Mouse (Mus musculus): ENCODE measurements around the gene Caskin2.
"Not testable (repeated sequence)": the region's sequence is repeated elsewhere in the genome, so short reads cannot be mapped to it uniquely, and the experiment has no call there.

The Caskin2 gene

DNA sequence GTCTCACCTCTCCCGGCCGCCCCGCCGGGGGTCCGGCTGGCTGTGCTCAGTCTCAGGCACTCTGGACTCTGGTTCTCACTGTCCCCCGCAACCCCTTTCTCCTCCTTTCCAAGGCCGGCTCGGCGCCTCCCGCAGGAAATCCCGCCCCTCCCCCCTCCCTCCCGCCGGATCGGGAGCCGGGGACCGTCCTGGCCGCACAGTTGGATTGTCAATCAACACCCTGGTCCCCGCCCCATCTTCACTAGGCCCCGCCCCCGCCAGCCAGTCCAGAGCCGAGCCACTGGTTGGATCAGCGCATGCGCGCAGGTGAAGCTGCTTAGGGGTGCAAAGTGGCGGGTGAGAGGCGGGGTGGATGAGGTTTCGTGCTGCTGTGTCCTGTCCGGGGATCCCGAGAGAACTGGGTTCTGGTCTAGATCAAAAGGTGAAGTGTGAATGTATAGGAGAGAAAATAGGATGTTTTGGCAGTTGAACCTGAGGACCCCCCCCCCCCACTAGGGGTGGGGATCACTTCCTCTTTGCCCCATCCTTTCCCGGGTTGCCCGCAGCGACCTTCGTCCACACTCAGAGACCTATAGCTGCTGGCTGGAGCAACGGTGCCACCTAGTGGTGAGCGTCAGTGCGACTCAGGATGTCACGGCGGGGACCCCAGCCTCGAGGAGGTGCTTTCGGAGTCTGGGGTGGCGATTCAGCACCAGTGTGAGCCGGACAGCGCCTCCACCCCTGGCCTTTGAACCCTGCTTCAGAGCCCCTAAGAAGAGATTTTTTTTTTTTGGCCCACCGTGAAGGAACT, at the start of gene Caskin2:
Gene Caskin2, minus strand, starts transcription at position 133 of the 790 bp plus-strand sequence.
- DNase-seq (ENCODE audit: low spot score), result peak; percentile 98

DNA sequence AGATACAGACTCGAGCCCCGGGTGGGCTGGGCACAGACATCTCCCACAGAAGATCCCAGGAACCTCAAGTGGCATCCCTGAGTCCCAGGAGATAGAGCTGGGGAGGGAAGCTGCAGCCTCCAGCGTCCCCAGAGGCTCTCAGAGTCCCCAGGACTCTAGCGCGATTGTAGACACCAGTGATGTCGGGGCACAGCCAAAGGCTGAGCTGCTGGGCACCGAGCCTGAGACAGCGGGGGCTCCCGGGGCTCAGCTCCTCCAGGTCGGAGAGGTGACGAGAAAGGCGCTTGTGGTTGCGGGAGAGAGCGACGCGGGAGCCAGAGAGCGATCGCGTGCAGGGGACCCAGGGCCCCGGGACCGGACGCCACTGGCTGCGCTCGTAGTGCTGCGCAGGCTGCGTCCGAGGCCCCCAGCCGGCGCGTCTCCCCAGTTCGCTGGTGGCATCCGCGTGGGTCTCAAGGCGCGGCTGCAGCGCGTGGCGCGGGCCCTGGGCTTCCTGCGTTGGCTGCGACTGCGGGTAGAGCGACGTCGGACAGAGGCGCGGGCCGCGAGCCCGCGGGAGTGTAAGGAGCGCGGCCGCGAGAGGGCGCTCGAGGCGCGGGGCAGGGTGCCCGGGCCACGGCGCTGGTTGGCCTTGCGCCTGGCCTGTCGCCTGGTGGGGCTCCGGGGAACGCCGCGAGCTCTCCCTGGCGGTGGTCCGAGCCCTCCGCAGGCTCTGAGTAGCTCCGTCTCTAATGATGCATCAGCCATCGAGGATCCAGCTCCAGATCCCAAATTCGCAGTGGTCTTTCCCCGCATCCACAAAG, 45.9 kb upstream of the Caskin2 start:
- peak; percentile 88 for DNase-seq (ENCODE audit: low spot score)

DNA sequence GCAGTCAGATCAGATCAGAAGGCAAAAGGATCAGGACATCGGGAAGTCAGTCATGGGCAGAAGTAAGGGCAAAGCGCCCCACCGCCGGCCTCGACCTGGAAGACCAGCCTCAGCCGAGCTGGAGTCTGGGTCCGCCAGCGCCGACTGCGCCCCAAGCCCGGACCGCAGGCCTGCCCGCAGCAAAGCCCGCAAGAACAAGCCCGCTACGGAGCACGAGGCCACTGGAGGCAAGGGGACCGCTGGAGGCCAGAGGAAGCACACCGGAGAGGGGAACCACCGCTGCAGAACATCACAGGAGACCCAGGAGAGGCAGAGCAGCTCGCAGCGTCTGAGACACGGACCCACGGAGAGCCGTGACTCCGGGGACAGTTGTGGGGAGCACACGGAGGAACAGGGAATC, 44.9 kb upstream of the Caskin2 start, which contains the start of gene Myo15b:
Gene Myo15b, plus strand, starts transcription at position 53 of the 400 bp plus-strand sequence.
- no peak for DNase-seq (ENCODE audit: low spot score)

DNA sequence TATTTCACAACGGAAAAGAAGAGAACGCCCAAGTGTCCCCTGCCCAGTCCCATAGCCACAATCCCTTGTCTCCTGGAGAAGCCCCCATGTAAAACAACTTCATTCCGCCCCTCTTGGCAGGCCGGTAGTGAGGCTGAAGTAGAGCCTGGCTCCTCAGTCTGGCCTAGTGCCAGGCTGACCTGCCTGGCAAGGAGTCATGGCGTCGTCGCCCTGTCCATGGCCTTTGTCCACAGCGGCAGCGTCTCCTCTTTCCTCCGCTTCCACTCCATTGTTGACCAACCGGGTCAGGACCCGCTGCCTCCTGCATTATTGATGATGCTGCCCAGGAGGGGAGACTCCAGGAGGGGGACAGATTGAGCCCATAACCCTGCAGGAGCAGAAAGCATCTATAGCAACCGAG, 44.5 kb upstream of the Caskin2 start:
- DNase-seq (ENCODE audit: low spot score), result no peak

DNA sequence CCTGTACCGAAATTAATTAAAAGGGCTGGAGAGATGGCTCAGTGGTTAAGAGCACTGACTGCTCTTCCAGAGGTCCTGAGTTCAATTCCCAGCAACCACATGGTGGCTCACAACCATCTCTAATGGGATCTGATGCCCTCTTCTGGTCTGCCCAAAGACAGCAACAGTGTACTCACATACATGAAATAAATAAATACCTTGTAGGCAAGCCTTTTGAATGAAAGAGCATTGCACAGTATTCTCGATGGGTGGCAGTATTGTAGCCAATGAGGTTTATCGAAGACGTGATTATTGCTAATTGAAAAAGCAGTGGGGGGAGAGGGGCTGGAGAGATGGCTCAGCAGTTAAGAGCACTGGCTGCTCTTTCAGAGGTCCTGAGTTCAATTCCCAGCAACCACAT, 43.7 kb upstream of the Caskin2 start:
- not testable (repeated sequence) for DNase-seq (ENCODE audit: low spot score)

DNA sequence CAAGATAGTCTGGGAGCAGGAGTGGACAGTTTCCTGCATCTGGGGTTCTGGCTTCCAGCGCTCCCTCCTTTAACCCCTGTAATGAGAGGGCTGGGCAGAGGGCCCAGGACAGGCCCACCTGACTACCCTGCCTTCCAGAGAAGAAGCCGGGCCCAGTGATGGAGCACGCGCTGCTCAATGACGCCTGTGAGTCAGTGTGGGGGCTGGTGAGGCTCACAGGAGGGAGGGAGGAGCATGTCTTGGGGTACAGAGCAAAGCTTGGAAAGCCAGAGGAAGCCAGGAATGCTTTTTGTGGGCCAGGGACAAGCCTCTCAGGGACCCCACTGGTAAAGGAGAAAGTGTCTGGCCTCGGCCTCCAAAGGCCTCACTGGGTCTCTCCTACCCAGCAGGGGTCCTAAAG, 41.2 kb upstream of the Caskin2 start:
- DNase-seq (ENCODE audit: low spot score), result no peak

DNA sequence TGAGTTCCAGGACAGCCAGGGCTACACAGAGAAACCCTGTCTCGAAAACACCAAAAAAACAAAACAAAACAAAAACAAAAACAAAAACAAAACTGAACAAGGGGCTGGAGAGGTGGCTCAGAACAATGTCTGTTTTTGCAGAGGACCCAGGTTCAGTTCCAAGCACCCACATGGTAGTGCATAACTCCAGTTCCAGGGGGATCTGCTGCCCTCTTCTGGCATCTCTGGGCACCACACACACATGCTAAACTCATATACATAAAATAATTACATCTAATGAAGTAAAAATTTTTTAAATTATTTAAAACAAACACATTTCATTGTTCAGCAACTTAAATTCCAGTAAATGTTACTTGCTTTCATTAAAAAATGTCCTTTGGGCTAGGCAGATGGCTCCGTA, 32.4 kb upstream of the Caskin2 start:
- no peak for DNase-seq (ENCODE audit: low spot score)

DNA sequence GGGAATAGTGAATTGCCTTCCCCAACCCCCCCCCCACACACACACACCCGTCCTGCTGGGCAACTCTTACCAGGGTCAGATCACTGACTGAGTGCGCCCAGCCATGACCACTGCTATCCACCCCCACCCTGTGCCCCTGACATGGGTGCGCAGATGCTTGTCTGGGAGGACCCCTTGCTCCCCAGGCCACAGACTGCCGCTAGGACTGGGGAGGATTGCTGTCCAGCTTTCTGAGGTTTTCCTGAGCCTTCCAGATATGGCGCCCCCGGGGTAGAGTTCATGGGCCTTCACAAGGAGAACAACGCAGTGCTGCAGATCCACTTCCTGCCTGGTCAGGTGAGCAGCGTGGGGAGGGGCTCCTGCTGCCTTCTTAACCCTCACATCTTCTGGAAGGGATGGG, 30.8 kb upstream of the Caskin2 start:
- no peak for DNase-seq (ENCODE audit: low spot score)

DNA sequence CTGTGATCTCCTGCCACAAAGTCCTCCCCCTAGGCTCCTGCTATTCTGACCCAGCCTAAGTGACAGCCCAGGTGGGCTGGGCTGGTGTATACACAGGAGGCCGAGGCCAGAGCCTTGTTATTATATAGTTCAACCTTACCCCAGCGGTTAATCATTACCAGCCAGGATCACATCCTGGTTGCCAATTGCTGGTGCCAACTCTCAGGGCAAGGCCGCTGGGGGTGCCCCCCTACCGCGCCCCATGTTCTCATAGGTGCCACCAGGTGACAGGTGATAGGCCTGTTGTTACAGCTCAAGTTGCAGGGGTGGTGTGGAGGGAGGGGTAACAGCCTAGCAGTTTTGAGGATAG, 30.4 kb upstream of the Caskin2 start:
- peak; percentile 58 for DNase-seq (ENCODE audit: low spot score)

DNA sequence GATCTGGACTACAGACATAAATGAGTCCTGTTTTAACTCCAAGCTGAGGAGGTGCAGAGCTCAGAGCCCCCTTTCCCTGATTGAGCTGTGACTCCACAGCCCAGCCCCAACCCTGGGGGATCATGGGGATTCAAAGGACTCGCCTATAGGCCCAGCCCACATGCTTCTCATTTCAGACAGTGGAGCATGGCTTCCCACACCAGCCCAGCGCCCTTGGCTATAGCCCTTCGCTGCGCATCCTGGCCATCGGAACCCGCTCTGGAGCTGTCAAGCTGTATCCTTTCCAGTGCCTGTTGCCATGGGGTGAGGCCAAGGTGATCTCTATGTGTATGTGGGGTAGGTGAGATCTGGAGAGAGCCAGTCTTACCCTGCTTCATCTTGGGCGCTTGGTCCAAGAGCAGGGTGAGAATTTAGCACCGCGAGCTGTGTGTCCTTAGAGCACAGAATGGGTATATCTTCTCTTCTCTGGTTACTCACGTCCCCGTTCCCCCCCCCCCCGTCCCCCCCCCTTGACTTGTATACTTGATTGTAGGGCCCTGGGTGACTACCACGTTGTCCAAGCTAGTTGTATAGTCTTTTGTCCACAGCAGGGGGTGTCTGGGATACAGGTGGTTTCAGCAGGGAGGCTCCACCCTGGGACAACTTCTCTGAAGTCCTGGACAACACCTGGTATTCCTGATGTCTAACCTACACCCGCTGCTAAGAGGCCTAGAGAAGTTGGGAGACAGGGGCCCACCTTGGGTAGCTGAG, 29.9 kb upstream of the Caskin2 start:
- no peak for DNase-seq (ENCODE audit: low spot score)

DNA sequence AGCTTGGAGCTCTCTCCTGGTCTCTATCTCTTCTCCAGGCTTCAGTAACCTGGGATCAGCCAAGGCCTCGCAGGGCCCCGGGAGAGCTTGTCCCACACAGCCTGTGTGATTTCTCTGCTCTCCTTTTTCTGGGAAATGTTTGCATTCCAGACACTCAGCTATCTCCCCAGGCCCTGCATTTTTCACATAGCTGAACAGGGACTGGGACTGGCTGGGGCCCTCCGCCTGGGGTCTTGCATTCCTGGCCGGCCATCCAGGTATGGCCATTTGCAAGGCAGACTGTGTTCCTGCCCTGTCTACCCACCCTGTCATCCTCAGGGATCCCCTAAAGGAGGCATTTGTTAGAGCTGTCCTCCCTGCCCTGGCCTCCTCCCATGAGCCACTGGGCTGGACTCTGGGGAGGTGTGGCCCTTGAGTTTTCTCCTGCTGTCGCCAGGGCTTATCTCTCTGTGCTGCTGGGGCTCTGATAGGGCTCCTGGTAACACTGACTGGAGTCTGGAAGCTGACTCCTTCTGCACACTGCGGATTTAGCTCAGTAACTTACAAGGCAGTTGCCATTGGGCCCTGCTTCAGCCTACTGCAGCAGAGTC, 28.6 kb upstream of the Caskin2 start:
- peak; percentile 48 for DNase-seq (ENCODE audit: low spot score)

DNA sequence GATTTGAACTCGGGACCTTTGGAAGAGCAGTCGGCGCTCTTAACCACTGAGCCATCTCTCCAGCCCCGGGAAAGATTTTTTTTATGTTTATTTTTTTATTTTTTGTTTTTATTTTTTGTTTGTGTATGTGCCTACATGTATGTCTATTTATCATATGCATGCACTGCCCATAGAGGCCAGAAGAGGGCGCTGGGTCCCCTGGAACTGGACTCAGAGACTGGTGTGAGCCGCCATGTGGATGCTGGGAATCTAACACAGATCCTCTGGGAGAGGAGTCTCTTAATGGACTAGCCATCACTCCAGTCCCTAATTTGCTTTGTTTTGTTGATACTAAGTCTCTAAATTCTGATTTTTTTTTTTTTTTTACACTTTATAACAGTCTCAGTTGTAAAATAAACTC, 27.6 kb upstream of the Caskin2 start:
- no peak for DNase-seq (ENCODE audit: low spot score)

DNA sequence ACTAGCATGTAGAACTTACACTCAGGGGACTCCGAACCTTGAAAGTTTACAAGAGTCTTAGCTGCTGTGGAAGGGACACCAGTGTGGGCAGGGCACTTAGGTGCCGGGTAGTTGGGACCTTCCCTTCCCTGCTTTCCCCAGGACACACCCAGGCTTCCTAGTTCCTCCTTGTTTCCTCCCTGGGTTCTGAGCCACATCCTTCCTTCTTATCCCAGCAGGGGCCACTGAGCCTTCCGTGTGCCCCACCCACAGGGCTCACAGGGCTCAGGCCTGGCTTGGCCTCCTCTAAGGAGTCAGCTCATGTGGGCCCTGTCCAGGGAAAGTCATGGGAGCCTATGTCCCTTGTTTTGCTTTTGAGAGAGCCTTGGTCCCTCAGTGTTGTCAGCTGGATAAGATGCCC, 26.3 kb upstream of the Caskin2 start:
- no peak for DNase-seq (ENCODE audit: low spot score)

DNA sequence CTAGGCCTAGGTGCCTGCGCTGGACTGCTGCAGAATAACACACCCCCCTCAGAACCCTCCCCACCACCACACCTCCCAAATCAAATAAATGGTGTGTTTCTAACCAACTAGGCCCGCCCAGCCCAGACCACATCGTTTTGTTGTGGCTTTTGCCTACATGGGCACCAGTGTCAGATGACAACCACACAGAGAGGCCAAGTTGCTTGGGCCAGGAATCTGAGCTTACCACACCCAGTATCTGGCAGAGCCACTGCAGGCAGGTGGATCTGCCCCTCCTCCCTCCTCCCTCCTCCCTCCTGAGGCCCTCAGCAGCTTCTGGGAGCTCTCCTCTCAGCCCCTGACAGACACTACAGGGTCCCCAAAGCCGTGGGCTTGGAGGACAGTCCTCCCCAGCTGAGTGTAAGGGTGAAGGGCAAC, 25.5 kb upstream of the Caskin2 start:
- peak; percentile 75 for DNase-seq (ENCODE audit: low spot score)

DNA sequence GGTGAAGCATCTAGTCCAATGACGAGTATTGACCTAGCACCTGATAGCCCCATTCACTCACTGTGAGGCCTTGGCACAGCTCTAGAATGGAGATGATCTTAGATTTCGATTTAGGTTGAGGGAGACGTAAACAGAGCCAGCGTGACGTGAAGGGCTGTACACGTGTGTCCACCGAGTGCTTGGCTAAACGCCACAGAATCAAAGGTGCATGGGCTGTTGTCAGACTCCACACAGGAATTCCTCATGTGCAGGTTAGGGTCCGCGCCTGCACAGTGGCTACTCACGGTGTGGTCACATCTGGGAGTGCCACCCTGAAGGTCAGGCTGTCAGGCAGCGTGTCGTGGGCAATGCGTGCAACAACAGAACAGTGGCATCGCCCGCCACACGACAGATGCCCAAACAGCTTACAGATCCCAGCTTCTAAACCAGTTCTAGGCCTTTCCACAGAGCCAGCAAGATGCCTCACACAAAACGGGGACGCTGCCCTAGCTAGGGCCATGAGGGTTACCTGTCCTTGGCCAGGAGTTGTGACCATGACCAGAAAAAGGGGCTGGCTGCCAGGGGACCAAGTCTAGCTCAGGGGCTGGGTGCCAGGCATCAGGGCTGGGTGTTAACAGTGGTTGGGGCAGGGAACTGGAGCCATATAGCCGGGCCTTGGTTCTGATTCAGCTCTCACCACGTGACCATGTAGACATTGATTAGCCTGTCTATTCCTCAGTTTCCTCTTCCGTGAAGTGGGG, 24.3 kb upstream of the Caskin2 start:
- no peak for DNase-seq (ENCODE audit: low spot score)

DNA sequence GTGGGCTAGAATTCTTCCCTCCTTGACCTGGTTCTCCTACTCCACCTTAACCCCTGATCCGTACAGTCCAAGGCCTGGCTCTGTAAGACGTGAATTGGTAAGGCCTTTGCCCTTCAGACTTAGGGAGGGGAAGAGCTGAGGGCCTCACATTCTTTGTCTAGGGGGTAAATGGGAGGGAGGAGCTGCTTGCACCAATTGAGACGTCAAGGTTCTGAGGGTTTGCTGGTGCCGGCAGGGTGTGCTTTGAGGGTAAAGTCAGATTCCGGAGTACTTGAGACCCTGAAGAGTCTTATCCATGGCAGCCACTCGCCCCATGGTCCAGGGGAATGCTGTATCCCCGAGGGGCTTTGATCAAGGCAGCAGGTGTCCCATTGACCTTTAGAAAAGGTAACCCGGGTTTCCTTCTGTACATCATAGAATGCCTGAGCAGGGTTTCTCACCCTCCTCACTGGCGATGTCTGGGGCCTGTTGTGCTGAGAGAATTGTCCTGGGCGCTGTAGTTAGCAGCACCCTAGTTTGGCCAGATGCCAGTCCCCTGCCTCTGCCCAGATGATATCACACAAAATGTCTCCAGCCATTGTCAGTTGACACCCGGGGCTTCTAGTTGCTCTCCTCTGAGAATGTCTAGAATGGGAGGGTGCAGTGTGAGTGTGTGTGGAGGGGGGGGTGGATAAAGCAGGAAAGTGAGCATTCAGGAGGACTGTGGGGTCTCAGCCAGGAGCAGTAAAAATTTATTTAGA, 23.4 kb upstream of the Caskin2 start:
- DNase-seq (ENCODE audit: low spot score), result peak; percentile 57

DNA sequence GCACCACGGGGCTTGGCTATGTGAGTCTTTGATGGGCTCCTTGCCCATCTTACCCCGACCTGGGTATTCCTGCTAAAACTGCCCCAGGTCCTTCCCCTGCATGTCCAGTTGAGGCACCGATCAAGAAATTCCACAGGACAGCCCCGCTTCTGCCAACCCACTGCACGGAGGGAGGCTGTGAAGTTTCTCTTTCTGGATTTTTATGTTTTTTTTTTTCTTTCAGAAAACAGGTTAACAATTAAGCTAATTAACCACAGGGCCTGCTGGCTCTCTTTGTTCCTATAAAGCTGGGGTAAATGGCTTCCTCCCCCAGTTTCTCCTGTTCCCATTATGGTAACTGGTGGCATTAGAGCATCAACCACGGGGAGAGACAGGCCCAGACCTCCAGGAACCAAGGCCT, 20.6 kb upstream of the Caskin2 start:
- DNase-seq (ENCODE audit: low spot score), result no peak

DNA sequence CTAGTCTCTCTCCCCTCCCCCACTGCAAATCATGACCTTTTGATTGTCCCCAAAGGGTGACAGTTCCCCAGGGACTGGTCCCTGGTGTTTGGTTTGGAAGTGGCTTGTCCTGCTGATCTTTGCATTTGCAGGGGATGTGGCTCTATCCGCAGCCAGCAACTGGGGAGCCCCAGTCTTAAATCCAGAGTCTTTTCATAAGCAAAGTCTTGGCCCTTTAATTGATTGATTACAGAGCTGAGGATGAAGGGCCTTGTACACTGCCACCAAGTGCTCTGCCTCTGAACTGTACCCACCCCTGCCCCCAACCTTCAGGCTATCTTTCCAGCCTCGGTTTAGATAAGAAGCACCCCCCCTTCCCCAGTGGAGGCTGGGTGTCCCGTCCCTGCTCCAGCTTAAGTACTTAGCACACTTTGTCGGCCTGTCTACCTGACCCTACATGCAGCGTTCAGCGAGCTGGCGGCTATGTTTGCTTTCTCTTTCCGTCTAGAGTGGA, 19.6 kb upstream of the Caskin2 start:
- peak; percentile 54 for DNase-seq (ENCODE audit: low spot score)

DNA sequence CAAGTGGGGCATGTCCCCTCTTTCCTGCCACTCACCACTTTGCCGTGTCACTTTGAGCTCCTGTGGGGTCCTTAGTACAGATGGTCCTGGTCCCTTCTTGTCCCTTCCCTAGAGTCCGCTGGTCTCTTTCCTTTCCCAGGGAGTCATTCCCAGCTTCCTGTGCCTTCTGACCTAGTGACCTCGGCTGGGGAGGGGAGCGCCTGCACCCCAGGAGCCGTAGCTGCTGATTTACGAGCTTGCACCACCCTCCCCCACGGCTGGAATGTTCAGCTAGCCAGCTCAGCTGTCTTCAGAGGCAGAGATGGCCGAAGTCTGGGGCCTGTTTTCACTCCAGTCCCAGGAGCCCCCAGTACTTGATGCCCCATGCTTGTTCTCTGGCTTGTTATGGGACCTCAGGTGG, 19.1 kb upstream of the Caskin2 start:
- peak; percentile 77 for DNase-seq (ENCODE audit: low spot score)

DNA sequence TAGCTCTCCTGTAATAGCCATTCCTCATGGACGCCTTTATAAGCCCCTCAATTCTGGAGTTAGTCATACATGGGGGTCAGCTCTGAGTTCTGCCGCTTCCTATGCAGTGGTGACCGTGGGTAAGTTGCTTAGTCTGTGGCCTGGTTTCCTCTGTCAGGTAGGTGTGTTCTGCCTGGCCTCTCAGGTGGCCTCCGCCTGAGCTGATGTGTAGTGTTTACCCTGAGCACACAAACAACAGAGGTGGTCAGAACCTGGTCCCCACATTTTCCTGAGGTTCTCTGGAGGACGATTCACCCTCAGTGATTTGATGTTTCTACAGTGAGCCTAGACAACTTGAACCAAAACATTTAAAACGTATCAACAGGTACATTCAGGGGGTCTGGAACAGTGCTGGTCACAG, 18.6 kb upstream of the Caskin2 start:
- DNase-seq (ENCODE audit: low spot score), result no peak

DNA sequence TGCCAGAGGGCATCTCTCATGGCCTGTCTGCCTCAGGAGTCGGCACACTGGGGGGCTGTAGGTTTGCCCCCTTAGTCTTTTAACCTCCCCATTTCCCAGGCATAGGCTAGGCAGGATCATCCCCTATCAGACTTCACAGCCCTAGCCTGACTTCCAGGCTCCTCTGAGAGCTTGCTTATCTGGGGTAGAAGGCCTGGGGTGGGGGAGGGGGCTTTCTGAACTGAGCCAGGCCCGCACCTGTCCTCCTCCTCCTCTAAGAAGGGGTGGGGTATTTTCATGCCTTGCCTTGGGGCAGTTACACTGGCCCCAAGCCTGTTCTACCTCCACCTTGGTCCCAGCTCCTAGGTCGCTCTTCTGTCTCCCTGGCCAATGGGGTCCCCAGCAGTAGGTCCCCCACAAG, 18.1 kb upstream of the Caskin2 start:
- no peak for DNase-seq (ENCODE audit: low spot score)

Measured in urinary bladder, postnatal 14 days (tissue).